Mouse (Mus musculus): Measurements from ENCODE around the gene Lrrc8b. TPM values are rescaled to one million over a fixed set of nuclear protein-coding genes. Genes with fewer than 3 reads are reported as not detected.

The Lrrc8b gene
- polyA plus RNA-seq, 1 experiment from 2014 or later = 7.2 TPM

DNA sequence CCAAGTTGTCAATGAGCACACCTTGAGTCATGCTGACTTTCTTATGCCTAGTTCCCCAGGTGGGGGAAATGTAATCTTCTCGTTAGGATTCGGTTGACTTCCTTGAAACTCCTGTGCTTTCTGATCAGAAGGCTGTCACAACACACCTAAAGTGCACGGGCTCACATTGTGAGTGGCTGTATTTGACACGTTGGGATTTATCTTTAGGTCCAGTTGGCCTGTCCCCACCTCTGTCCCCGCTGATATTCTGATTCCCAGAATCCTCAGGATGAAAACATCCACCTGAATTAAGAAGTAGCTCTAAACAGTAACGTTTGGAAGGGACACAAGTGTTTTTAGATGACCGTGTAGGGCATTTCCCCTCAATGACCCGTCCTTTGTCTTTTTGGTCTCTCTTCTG, 1.6 kb downstream of the Lrrc8b start:
- no peak overlapping the region for H3K4me3 ChIP-seq (replicated peaks; ENCODE audit: low read depth, low read length)
- DNase-seq (ENCODE audit: low spot score) = no peak
- no peak overlapping the region for H3K27ac ChIP-seq
- H3K36me3 ChIP-seq (ENCODE audit: insufficient read depth, low read length) = no peaks in the 10 kb centered on the region
- H3K27me3 ChIP-seq (ENCODE audit: insufficient read depth, low read length) = no peaks in the 10 kb centered on the region
- no peak for TF ChIP-seq CTCF (IDR thresholded peaks at IDR 0.05; ENCODE audit: low read depth)
- no peaks in the 10 kb centered on the region for H3K9me3 ChIP-seq (replicated peaks; ENCODE audit: low read length)
- no peaks in the 10 kb centered on the region for H3K4me1 ChIP-seq (replicated peaks; ENCODE audit: insufficient read depth, low read length)
- ATAC-seq (replicated peaks; ENCODE audit: low FRiP score, low read depth) = no peak
- H3K9ac ChIP-seq (ENCODE audit: low read depth, low read length) = no peak overlapping the region
- no peak overlapping the region for H3K4me2 ChIP-seq (ENCODE audit: low read length)
- WGBS = 73% methylated on average over 8 of the region's 8 CpGs

DNA sequence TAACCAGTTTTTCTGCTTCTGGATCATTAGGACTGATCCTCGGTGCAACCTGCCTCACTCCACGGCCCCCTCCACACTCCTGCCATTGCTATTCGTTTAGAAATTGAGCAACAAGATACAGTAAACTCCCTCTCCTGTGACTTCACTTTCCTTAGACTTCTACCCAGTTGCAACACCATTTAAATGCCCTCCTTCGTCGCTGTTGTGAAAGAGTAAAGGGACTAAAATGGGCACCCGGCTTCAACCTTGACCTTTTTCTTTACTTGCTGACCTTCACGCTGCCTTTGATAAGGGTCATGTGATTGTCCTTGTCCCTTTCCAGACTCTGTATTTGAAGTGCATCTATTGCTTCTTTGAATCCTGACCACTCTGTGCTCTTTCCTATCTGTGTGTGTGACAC, 2.8 kb downstream of the Lrrc8b start:
- WGBS = 84% methylated on average over 7 of the region's 7 CpGs
- Histone ChIP-seq H3K4me2 (ENCODE audit: low read length) (no peak overlapping the region), H3K36me3 (ENCODE audit: insufficient read depth, low read length) (no peaks in the 10 kb centered on the region), H3K27ac (no peak overlapping the region), H3K4me3 (replicated peaks; ENCODE audit: low read depth, low read length) (no peak overlapping the region), H3K9me3 (replicated peaks; ENCODE audit: low read length) (no peaks in the 10 kb centered on the region), H3K9ac (ENCODE audit: low read depth, low read length) (no peak overlapping the region), H3K27me3 (ENCODE audit: insufficient read depth, low read length) (no peaks in the 10 kb centered on the region), H3K4me1 (replicated peaks; ENCODE audit: insufficient read depth, low read length) (no peaks in the 10 kb centered on the region)
- DNase-seq (ENCODE audit: low spot score) (no peak), ATAC-seq (replicated peaks; ENCODE audit: low FRiP score, low read depth) (no peak)
- TF ChIP-seq CTCF (IDR thresholded peaks at IDR 0.05; ENCODE audit: low read depth) = no peak

DNA sequence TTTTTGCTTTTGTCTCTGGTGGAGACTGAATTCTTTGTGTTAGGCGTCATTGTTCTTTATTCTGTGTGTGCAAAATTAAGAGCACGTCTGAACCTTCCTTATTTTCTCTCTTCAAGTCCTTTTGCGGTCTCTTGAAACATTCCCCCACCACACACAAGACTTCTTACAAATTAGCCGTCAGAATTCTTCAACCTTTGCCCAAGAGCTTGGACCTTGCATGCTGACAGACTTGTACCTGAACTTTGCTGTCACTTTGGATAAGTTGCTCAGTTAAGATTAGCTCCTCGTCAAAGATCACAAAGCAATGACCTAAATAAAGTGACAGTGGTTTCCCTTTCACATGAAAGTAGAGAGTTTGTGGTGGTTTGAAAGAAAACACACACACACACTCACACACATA, 3.3 kb downstream of the Lrrc8b start:
- DNase-seq (ENCODE audit: low spot score) (no peak), ATAC-seq (replicated peaks; ENCODE audit: low FRiP score, low read depth) (no peak)
- Histone ChIP-seq H3K27me3 (ENCODE audit: insufficient read depth, low read length) (no peaks in the 10 kb centered on the region), H3K4me2 (ENCODE audit: low read length) (no peak overlapping the region), H3K4me1 (replicated peaks; ENCODE audit: insufficient read depth, low read length) (no peaks in the 10 kb centered on the region), H3K9me3 (replicated peaks; ENCODE audit: low read length) (no peaks in the 10 kb centered on the region), H3K4me3 (replicated peaks; ENCODE audit: low read depth, low read length) (no peak overlapping the region), H3K9ac (ENCODE audit: low read depth, low read length) (no peak overlapping the region), H3K36me3 (ENCODE audit: insufficient read depth, low read length) (no peaks in the 10 kb centered on the region), H3K27ac (no peak overlapping the region)
- no peak for TF ChIP-seq CTCF (IDR thresholded peaks at IDR 0.05; ENCODE audit: low read depth)
- WGBS = 91% methylated on average over 5 of the region's 5 CpGs

DNA sequence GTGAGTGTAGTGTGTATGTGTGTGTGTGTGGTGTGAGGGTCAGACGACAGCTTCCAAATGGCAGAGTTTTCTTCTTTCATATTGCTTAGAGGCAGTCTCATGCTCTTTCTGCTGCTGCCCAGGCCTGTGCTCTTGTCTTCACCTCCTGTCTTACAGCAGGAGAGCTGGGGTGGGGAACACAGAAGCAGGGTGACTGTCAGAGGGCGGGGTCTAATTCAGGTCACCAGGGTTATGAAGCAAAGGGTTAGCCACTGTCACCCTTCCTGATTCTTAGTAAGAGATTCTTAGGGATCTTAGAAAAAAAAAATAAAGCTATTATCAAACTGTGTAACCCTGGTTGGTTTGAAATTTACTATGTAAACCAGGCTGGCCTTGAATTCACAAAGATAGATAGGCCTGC, 10.0 kb downstream of the Lrrc8b start:
- no peak overlapping the region for H3K4me2 ChIP-seq (ENCODE audit: low read length)
- H3K27ac ChIP-seq = no peak overlapping the region
- 92% methylated on average over 2 of the region's 2 CpGs for WGBS
- no peak for DNase-seq (ENCODE audit: low spot score)
- no peak for ATAC-seq (replicated peaks; ENCODE audit: low FRiP score, low read depth)
- no peak overlapping the region for H3K4me3 ChIP-seq (replicated peaks; ENCODE audit: low read depth, low read length)
- H3K9me3 ChIP-seq (replicated peaks; ENCODE audit: low read length) = no peaks in the 10 kb centered on the region
- H3K27me3 ChIP-seq (ENCODE audit: insufficient read depth, low read length) = no peaks in the 10 kb centered on the region
- no peaks in the 10 kb centered on the region for H3K4me1 ChIP-seq (replicated peaks; ENCODE audit: insufficient read depth, low read length)
- no peaks in the 10 kb centered on the region for H3K36me3 ChIP-seq (ENCODE audit: insufficient read depth, low read length)
- no peak for TF ChIP-seq CTCF (IDR thresholded peaks at IDR 0.05; ENCODE audit: low read depth)
- no peak overlapping the region for H3K9ac ChIP-seq (ENCODE audit: low read depth, low read length)

DNA sequence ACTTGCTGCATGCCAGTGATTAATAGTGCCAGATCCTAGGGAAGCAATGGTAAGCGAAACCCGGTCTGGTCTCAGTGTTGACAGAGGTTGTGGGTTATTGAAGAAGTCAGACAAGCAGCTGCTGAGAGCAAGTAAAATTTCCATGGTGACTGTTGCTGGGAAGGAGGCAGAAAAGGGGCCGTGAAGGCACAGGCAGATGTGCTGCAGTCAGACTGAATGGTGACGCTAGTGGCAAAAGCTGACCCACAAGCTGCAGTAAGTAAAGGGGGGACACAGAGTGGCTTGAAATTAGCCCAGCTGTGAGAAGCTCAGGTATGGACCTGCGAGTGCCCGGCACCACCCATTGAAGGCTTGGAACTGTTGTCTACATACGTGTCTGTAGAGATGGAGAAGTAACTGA, 11.8 kb downstream of the Lrrc8b start:
- DNase-seq (ENCODE audit: low spot score) (no peak), ATAC-seq (replicated peaks; ENCODE audit: low FRiP score, low read depth) (no peak)
- no peaks in the 10 kb centered on the region for H3K27me3 ChIP-seq (ENCODE audit: insufficient read depth, low read length)
- 74% methylated on average over 7 of the region's 7 CpGs for WGBS
- no peaks in the 10 kb centered on the region for H3K36me3 ChIP-seq (ENCODE audit: insufficient read depth, low read length)
- H3K9ac ChIP-seq (ENCODE audit: low read depth, low read length) = no peak overlapping the region
- no peaks in the 10 kb centered on the region for H3K4me1 ChIP-seq (replicated peaks; ENCODE audit: insufficient read depth, low read length)
- no peak for TF ChIP-seq CTCF (IDR thresholded peaks at IDR 0.05; ENCODE audit: low read depth)
- H3K9me3 ChIP-seq (replicated peaks; ENCODE audit: low read length) = no peaks in the 10 kb centered on the region
- no peak overlapping the region for H3K4me2 ChIP-seq (ENCODE audit: low read length)
- no peak overlapping the region for H3K27ac ChIP-seq
- H3K4me3 ChIP-seq (replicated peaks; ENCODE audit: low read depth, low read length) = no peak overlapping the region

DNA sequence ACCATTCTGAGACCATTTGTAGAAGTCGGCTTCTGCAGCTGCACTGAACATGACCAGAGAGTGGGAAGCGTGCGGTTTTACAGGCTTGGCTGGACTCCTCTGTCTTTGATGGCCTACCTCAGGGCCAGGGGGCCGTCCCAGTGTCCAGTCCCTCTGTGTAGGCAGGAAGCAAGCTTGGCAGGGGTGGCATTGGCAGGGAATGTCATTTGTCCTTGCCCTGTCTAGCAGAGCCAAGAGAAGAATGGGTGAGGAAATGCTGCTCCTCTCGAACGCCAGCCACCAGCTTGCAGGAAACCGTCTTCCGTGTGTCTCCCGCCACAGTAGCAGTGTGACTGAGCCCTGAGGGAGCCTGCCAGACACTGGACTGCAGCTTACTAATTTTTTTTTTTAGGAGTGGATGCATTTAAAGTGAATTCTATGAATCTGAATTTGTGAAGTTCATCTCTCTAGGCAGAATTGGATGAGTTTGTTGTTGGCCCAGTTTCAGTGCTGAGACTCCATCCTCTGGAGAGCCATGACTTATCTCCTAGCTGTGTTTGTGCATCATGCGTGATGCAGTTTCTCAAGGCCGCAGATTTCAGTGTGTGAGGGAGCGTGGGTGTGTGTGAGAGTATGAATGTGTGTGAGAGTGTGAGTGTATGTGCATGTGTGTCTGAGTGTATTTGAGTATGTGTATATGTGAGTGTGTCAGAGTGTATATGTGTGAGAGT, 12.8 kb downstream of the Lrrc8b start:
- no peaks in the 10 kb centered on the region for H3K27me3 ChIP-seq (ENCODE audit: insufficient read depth, low read length)
- ATAC-seq (replicated peaks; ENCODE audit: low FRiP score, low read depth) (no peak), DNase-seq (ENCODE audit: low spot score) (no peak)

DNA sequence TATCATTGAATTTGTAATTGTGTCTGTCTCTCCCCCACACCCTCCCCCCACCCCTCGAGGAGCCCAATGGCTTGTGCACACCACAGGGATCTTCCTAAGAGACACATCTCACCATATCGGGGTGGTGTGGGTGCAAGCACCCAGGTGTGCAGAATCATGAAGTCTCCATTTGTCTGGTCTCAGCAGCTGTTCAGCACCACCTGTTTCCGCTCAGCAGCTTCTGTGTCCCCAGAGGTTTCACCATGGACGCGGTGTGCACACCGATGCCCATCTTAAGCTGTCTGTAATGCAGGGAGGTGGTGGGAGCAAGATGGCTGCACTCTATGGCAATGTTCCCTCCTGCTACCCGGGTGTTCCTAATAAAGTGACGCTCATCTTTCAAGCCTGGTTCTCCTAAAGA, 14.6 kb downstream of the Lrrc8b start:
- Histone ChIP-seq H3K36me3 (ENCODE audit: insufficient read depth, low read length) (no peaks in the 10 kb centered on the region), H3K9me3 (replicated peaks; ENCODE audit: low read length) (no peaks in the 10 kb centered on the region), H3K4me2 (ENCODE audit: low read length) (no peak overlapping the region), H3K9ac (ENCODE audit: low read depth, low read length) (no peak overlapping the region), H3K4me1 (replicated peaks; ENCODE audit: insufficient read depth, low read length) (no peaks in the 10 kb centered on the region), H3K4me3 (replicated peaks; ENCODE audit: low read depth, low read length) (no peak overlapping the region), H3K27ac (no peak overlapping the region), H3K27me3 (ENCODE audit: insufficient read depth, low read length) (no peaks in the 10 kb centered on the region)
- WGBS = 90% methylated on average over 8 of the region's 8 CpGs
- DNase-seq (ENCODE audit: low spot score) (no peak), ATAC-seq (replicated peaks; ENCODE audit: low FRiP score, low read depth) (no peak)
- no peak for TF ChIP-seq CTCF (IDR thresholded peaks at IDR 0.05; ENCODE audit: low read depth)

More for the DNA sequence above, 12.8 kb downstream of the Lrrc8b start:
- H3K27ac ChIP-seq = no peak overlapping the region
- H3K4me2 ChIP-seq (ENCODE audit: low read length) = no peak overlapping the region
- H3K9me3 ChIP-seq (replicated peaks; ENCODE audit: low read length) = no peaks in the 10 kb centered on the region
- 73% methylated on average over 12 of the region's 12 CpGs for WGBS
- no peak overlapping the region for H3K9ac ChIP-seq (ENCODE audit: low read depth, low read length)
- H3K4me1 ChIP-seq (replicated peaks; ENCODE audit: insufficient read depth, low read length) = no peaks in the 10 kb centered on the region
- TF ChIP-seq CTCF (IDR thresholded peaks at IDR 0.05; ENCODE audit: low read depth) = no peak
- H3K36me3 ChIP-seq (ENCODE audit: insufficient read depth, low read length) = no peaks in the 10 kb centered on the region
- H3K4me3 ChIP-seq (replicated peaks; ENCODE audit: low read depth, low read length) = no peak overlapping the region
